Mouse (Mus musculus) CD4-positive helper T cell, adult 2 months (primary cell): ENCODE results near the gene Rpn1.
"Not testable (repeated sequence)": the region's sequence is repeated elsewhere in the genome, so short reads cannot be mapped to it uniquely, and the experiment has no call there.

Experiments
- DNase-seq: peaks from one replicate; pipeline ENCODE4 v3.0.0-alpha.2; 2012; ENCODE audit warnings: low read depth, missing footprints, low spot score

Rpn1 gene

DNA sequence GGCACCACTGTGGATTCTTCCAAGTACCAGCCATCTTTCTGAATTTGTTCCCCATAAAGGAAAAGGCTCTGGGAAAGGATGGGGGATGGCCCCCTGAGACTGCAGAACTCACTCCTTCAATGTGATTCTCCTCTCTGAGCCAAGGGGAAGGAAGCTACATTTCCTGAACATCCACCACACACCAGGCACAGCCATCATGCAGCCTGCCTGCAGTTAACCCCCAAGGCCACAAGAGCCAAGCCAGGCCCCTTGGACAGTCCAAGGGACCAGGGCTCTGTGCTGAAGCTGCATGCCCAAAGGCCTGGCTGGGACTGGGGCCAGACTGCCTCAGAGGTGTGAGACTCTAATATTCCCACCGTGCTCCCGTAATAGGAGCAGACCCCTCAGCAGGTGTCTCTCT lies 37.5 kb downstream of the Rpn1 start:
- no peak for DNase-seq

DNA sequence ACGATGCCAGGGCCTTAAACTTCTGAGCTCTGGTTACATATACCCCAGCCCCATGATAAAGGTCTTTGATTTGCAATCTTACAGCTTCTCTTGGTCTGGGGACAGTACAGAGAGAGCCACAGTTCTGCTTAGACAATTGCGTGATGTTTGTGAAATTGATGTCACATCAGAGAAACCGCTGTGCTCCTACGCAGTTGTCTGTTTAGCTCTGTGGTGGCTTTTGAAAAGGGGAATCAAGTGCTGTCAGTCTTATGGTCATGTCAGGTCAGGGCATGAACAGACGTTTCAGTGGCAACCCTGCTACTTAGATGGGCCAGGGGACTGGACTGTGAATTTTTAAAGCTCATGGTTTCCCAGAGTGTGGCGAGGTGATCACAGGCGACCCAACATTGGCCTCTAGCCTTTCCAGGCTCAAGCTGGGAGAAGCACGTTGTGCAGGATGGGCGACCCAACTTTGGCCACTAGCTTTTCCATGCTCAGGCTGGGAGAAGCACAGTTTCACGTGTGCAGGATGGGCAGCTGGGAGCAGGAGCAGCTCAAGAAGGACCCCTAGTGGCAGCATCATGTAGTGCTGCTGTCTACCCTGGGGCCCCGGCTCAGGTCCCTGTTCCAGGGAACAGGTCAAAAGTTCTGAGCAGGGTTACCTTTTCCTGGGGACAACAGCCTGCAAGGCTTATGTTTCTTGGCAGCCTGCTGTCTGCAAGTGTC lies 39.0 kb downstream of the Rpn1 start:
- no peak for DNase-seq

DNA sequence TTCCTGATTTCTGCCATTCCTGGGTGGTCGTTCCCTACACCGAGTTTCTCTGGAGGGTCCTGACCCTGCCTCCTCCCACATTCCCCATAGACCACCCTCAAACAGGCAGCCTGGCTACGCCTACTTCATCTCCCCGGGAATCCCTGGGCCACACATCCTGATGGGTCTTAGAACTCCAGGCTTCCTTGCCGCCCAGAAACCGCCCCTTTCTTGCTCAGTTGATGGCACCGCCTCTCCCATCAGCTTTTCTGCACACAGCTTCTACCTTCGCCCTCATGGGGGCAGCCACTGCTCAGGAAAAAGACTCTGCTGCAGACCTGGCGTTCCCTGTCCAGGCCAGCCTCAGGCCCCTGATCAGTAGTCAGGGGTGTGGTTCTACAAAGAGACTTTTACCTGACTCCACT lies 39.6 kb downstream of the Rpn1 start:
- DNase-seq, result no peak

DNA sequence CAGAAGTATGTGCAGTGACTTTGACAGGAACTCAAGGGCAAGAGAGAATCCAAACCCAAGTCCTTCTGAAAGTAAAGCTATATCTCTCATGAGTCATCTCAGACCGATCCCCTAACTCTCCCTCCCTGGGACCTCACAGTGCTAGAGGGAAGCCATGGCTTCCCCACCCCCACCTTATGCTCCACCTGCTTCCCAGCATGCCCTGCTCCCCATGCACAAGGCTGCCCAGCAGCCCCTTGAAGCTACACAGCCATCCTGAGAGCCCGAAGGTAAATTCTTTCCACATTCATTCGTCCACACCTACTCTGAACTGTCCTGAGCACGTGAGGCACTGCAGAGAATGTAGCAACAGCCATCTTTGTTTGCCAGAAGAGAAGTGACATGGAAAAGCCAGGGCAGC lies 40.3 kb downstream of the Rpn1 start:
- DNase-seq, result no peak

DNA sequence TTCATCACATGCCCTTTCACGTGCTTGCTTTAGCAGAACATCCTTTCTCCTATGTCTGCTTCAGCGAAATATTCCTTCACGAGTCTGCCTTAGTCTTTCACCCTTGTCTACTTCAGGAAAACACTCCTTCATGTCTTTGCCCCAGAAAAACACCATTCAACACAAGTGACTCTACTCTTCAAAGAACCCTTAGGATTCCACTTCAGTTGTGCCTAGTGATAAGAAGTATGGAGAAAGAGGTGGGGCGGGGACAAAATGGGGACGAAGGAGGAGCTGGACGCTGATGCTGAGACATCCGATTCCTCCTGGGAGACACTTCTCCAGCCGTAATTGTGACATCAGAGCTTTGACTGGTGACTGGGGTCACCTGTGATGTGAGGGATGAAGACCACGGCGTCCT lies 41.5 kb downstream of the Rpn1 start:
- not testable (repeated sequence) for DNase-seq

DNA sequence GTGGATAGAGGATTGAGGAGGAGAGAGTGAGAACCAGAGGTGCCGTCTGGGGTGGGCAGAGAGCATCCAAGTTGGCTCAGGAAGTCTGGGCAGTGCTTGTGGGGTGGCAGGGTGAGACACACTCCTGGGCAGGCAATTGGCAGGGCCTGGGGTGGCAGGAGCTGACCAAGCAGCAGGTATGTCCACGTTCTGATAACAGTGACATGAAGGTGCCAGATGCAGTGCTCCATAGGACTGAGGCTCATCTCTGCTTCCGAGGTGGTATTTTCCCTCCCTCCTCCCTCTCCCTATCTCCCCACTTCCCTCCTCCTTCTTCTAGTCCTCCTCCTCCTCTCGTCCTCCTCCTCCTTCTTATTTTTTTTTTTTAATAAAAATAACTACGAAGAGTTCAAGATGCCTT lies 47.2 kb downstream of the Rpn1 start:
- DNase-seq, result no peak

DNA sequence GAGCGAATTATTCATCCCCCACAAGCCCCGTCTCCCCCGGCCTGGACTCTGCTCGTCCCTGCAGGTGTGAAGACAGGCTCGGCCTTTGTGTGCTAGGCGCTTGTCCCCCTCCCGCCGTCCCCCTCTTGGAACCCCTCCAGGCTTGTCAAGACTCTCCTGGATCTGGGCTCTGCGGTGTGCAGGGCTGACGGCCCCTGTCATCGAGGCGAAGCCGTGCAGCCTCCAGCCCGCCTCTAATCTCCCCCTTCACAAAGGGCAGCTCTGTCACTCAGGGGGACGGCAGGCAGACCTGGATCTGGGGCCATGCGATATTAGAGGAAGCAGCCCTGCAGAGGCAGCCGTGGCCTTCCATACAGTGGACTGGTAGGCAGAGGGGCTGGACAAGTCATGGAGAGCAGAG lies 47.8 kb downstream of the Rpn1 start:
- no peak for DNase-seq

DNA sequence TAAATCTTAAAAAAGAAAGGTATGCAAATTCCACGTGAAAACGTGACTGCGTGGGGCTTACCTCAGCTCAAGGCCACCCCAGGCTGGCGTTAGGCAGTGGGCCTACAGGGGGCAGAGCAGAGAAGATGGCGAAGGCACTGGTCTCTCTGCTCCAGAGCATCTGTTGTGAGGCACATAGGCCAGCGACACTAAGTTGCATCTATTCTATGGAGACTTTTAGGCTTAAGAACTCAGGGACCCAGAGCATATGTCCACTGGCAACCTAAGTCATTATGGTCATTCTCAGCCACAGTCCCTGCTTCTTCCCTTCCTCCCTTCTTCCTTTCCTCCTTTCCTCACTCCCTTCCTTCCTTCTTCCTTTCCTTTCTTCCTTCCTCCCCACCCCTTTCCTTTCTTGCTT lies 48.8 kb downstream of the Rpn1 start:
- DNase-seq, result no peak

DNA sequence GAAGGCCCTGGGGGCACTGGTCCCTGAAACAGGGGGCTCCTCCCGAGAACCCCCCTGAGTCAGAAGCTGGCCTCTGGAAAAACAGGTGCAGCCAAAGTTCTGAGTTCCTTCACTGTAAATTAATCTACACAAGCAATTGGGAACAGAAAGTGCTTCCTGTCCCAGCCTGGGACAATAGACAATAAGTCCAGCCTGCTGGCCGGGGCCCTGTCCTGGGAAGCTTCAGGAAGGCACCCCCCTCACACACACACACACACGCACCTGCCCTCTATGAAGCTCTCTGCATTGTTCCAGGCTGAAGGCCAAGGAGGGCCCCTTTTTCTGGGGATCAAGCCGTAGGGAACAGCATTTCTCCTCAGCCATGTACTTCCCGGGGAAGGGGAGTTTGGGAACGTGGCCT lies 49.6 kb downstream of the Rpn1 start:
- no peak for DNase-seq

DNA sequence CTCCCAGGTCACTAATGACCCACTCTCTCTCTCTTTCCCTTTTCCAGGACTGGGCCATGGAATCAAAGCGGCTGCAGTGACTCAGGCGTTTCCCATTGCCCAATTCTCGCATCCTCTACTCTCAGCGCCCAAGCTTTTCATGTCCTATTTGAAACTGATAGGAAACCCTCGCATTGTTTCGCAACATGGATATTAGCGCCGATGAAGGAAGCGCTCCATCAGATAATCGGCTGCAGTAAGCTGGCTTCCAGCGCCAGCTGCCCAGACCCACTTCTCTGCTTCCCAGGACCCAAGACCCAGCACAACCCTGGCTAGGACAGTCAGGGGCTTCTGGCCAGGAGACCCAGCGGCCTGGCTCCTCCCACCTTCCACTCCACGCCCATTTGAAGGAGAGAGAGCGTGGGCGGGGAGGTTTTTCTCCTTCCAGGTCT lies 51.9 kb downstream of the Rpn1 start:
- DNase-seq, result no peak

DNA sequence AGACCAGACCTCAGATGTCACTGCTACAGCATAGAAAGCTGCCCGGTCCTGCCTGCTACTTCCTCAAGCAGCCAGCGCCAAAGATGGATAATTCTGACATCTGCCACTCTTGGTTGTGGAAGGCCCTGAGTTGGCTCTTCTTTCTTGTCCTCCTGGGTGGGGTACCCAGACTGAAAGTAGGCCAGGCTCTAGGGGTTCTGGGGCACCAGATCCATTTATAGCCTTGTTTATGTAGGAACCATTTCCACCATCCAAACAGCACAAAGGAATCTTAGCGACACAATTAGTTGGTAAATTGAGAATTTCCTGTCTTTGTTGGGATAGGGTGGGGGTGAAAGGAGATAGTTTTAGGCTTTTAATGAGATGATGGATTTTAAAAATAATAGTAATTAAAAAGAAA lies 54.2 kb downstream of the Rpn1 start:
- DNase-seq, result no peak

DNA sequence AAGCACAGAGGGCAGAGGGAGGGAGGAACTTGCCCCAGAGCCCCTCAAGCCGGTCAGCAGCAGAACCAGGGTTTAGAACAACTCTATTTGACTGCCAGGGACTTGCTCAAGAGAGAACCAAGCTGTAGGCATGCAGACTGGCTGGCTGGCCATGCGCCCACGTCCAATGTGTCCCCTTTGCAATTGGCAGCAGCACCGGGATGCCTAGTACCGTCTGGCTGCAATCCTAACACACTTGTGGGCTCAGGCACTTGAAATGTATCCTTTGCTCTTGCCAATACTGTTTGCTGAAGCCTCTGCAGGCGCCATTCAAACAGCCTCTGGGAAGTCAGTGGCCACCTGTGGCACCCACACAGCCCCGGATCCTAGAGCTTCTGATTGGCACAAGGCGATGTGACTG lies 56.0 kb downstream of the Rpn1 start:
- no peak for DNase-seq

DNA sequence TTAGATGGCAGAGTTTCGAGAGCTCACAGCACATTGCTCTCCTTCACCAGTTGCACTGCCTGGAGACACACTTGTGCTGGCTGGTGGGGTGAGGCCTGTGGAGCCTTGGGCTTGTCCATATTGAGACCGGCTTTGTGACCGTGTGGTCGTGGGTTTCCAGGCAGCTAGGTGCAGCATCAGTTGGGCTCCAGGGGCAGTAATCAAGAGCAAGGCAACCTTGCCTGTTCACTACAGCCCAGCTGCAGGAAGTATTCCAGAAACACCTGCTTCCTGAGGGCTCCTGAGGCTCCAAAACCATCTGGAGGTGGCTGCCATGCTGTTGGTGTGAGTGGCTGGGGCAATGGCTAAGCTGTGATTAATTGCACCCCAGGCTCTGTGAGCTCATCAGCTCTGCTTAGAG lies 61.5 kb downstream of the Rpn1 start:
- no peak for DNase-seq

DNA sequence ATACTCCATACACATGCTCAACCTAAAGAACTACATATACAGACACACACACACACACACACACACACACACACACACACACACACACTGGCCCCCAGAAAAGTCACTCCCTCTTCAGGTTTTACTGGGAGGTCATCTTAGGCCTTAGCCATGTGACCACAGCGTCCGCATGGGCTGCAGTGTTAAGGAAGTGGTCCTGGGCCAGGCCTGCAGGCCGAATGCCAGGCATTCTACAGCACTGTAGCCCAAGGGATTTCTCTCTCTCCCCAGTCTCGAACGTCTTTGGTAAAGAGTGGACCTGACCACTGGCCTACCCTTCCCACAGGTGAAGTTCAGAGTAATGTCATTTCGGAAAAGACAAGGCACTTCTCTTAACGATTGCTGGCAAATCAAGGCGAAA lies 62.3 kb downstream of the Rpn1 start:
- no peak for DNase-seq

DNA sequence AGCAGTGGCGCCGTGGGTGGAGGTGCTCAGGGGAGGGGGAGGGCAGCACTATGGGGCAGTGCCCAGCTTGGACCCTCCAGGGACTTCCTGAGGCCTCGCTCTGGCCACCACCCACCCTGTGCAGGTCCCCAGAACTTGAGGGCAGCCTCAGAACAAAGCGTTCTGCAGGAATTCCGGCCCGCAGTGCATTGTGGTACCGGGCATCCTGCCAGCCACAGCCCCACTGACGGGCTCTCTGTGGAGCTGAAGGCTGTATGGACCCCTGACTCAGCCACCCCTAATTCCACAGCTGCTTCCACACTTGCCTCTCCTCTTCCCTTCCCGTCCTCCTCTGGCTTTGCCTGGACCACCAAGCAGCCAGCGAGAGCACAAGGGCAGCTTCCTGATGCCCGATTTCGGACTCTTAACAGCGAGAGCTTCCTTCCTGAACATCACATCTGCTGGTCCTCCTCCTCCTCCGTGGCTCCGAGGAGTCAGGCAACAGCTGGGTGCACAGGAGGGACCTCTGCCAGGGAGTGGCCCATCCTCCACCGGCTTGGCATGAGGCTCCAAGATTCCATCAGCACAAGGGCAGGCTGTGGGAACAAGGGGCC lies 63.2 kb downstream of the Rpn1 start:
- DNase-seq, result no peak

DNA sequence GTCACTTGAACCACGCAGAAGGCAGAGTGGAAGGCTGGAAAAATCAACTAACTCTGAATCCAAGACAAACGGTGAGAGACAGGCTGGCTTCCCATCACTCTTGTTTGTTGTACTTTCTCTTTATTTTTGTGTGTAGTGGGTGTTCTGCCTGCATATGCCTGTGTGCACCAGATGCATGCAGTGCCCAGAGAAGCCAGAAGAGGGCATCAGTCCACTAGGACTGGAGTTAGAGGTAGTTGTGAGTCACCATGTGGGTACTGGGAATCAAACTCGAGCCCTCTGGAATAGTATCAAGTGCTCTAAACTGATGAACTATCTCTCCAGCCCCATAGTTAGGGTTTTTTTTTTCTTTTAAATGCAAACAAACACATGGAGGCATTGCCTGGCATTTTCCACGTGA lies 67.1 kb downstream of the Rpn1 start:
- no peak for DNase-seq

DNA sequence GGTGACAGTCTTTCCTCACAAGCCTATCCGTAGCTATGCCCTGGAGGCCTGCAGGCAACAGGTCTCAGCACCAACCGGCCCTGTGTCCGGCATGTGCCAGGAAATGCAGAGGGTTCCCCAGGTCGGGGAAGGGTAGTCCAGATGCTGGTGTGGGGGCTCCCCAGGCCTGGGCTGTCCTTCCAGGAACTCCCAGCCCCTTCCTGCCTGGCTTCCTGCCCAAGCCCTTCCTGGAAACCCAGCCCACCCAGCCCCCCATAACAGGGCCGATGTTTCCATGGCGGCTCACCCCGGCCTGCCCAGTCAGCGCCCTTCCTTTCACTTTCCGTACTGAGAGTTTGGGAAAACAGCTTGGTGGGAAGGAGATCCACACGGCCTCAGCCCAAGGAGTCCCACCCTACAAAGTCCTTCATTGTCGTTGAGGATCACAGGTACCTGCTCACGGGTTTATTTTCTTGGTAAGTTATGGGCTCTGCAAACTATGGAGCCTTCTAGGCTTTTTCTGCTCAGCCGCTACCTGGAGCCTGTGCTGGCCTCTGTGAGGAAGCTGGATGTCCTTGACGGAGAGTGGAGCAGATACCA lies 67.9 kb downstream of the Rpn1 start:
- no peak for DNase-seq

DNA sequence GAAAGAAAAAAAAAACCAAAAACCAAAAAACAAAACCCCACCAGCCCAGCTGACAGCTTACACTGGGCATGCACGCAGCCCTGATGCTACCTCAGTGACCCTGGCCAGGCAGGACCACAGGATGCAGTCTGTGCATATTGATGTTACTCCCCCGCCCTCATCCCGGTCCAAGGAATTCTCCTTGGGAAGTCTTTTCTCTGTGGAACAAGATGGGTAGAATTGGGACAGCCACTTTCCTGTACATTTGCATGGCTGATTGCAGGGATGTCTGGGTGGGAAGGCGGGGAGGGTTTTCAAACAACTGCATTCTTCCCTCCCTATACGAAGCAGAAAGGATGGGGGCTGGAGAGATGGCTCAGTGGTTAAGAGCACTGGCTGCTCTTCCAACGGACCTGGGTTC lies 68.7 kb downstream of the Rpn1 start:
- DNase-seq, result no peak
